Mouse (Mus musculus) megakaryocyte-erythroid progenitor cell, adult 5-6 weeks (primary cell): ENCODE measurements around the gene Tspan6. TPM values are rescaled to one million over a fixed set of nuclear protein-coding genes. Genes with fewer than 3 reads are reported as not detected.

ENCODE experiments used
- total RNA-seq, 2 experiments: library from RNA; stranded (forward) in 1 of 2; stranded (reverse) in 1 of 2; fragments of 200-1000, 215-1000 nt in 1 of 2; fragments of >200 nt in 1 of 2; fragmentation: Nextera tagmentation in 1 of 2; gene quantifications; 2 replicates each; pipeline ENCODE4 v1.2.3; 2014 to 2017

The Tspan6 gene
- total RNA-seq, 2 experiments from 2014 or later: 5.7 to 6.1 TPM

Other genes with a start within 250 kb of the Tspan6 start
- not detected in 2 replicates for gene Pcdh19, start 209.4 kb downstream of the Tspan6 start, total RNA-seq (2014; fragmentation: Nextera tagmentation)
- gene Pcdh19, start 209.4 kb downstream of the Tspan6 start, total RNA-seq (2017): not detected in 2 replicates
- not detected in 2 replicates for gene Tnmd, start 47.4 kb downstream of the Tspan6 start, total RNA-seq (2014; fragmentation: Nextera tagmentation)
- not detected in 2 replicates for gene Tnmd, start 47.4 kb downstream of the Tspan6 start, total RNA-seq (2017)
- gene Srpx2, start 10.0 kb upstream of the Tspan6 start, total RNA-seq (2014; fragmentation: Nextera tagmentation): not detected in 2 replicates
- not detected in 2 replicates for gene Srpx2, start 10.0 kb upstream of the Tspan6 start, total RNA-seq (2017)
- gene Sytl4, start 83.4 kb upstream of the Tspan6 start, total RNA-seq (2014; fragmentation: Nextera tagmentation): 2.2 and 5.2 TPM in 2 replicates
- 7.4 and 8.4 TPM in 2 replicates for gene Sytl4, start 83.4 kb upstream of the Tspan6 start, total RNA-seq (2017)
- 60.4 and 71.4 TPM in 2 replicates for gene Cstf2, start 160.8 kb upstream of the Tspan6 start, total RNA-seq (2014; fragmentation: Nextera tagmentation)
- gene Cstf2, start 160.8 kb upstream of the Tspan6 start, total RNA-seq (2017): 88.3 and 89.1 TPM in 2 replicates